Mouse (Mus musculus) layer of hippocampus, adult 11-12 months (tissue): ENCODE measurements around the gene Ankdd1a.
A peak's percentile ranks its signal among the peaks of the same experiment; 100 is the strongest.

Source experiments
- DNase-seq: peaks from one replicate; pipeline ENCODE4 v3.0.0; 2022; ENCODE audit warnings: low spot score

Ankdd1a gene

GRCm38 (mm10) chr9:65519807-65520504, at the start of gene Ankdd1a:
TSS of gene Ankdd1a (minus strand) at chr9:65520193.
- peak; percentile 63 for DNase-seq

DNA sequence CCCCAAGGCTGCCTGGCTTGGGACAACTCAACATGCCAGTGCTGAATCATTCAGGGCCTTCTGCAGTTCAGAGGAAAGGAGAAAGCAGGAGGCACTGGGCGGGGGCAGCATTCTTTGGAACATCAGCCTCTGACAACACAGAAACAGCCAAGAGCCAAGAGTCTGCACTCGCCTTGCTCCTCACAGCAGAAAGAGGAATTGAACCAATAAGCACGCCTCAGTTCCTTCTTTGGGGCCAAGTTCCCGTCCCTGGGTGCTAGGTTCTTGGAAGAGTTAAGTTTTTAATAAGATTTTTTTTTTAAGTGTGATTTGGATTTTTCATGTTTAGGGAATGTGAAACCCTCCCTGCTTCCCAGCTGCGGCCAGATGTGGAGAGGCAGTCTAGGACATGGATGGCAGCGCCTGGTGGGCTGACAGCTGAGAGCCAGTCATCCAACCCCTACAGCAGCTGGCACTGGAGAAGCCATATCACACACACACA, 49.5 kb upstream of the Ankdd1a start:
- DNase-seq = no peak

GRCm38 (mm10) chr9:65568787-65569186, 48.8 kb upstream of the Ankdd1a start:
- no peak for DNase-seq

DNA sequence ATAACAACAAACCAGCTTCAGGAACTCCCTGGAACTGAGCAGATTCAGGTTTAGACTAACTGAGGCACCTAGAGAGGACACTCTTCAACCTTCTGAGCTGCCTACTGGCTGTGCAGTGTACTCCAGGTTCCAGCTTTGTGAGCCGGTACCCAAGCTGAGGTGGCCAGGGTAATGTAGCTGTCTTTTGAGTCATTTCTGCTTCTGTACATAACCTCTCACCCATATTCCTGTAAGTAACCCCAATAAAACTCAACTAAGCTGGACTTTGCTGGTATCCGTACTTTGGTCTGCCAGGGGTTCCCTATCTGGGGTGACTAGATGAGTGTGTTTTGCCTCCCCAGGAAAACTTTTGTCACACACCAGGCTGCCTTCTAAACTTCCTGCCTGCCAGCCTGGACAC, 44.7 kb upstream of the Ankdd1a start:
- DNase-seq = no peak

GRCm38 (mm10) chr9:65563073-65563472, 43.1 kb upstream of the Ankdd1a start:
- no peak for DNase-seq

DNA sequence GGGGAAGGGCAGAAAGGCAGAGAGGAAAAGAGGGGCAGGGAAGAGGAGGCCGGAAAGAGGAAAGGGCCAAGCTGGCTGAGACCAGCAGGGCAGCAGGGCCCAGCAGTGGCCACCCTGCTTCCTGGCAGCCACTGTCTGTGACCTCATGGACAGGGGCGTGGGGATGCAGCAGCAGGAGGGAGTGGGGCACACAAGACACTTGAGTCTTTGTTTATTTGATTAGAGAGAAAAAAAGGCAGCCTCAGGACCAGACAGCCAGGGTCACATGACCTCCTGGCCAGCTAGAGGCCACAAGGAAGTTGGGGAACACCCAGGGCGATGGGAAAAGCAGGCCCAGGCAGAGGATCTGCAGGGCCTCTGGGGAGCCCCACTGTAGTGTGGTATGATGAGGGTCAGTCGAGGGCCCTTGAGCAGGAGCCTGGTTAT, 42.1 kb upstream of the Ankdd1a start:
- DNase-seq = peak; percentile 75

GRCm38 (mm10) chr9:65561016-65561415, 41.0 kb upstream of the Ankdd1a start:
- DNase-seq = peak; percentile 53

DNA sequence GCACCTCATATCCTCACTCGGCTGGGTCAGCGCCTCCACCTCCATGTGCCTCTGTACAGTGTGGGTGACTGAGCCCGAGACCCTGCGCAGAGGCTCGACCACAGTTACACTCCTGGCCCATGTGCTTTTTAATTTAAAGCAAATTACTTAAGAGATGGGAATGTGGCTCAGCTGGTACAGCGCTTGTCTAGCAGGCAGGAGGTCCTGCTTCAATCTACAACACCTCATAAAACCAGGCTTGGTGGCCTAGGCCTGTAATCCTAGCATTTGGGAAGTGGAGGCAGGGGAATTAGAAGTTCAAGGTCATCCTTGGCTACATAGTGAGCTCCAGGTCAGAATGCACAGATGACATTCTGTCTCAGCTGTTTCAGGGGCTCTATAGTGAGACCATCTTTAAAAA, 38.8 kb upstream of the Ankdd1a start:
- no peak for DNase-seq

- no peak for DNase-seq
These were observed 37.0 kb upstream of the Ankdd1a start for GRCm38 (mm10) chr9:65556979-65557378.

- DNase-seq = no peak
These were observed 36.4 kb upstream of the Ankdd1a start for GRCm38 (mm10) chr9:65556349-65556748.

DNA sequence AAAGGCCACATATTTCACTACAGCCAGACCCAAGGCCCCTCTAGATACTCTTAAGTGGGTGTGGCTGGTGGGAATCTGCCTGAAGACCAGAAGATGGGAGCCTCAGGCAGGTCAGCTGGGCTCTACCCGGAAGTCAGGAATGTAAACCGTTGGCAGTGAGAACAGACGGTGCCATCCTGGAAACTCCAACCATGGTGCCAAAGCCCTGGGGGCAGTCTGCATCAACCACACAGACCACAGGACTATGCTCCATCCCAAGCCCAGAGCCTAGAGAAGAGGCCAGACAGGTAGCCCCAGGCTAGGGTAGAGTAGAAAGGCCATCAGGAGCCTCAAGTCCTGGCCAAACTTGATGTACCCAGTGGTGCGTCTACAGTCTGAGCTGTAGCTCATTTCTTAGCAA, 35.6 kb upstream of the Ankdd1a start:
- DNase-seq = no peak

DNA sequence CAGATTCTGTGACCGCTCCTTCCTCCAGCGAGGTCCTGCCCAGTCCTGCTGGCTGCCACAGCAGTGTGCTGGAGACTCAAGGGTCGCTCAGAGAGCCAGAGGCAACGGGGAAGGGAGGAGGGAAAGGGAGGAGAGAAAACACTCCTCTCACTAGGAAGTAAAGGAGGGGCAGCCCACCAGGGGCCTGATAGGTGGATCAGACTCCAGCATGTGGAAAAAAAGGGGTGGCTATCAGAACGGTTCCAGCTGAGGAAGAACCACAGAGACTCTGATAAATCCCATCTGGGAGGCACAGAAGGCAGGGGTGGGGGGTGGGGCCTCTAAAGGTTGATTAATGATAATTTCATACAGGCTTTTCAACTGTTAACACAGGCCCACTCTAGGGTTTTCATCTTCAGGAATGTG, 35.0 kb upstream of the Ankdd1a start:
- DNase-seq = no peak

GRCm38 (mm10) chr9:65552711-65553110, 32.7 kb upstream of the Ankdd1a start:
- no peak for DNase-seq

GRCm38 (mm10) chr9:65552141-65552540, 32.1 kb upstream of the Ankdd1a start:
- no peak for DNase-seq

DNA sequence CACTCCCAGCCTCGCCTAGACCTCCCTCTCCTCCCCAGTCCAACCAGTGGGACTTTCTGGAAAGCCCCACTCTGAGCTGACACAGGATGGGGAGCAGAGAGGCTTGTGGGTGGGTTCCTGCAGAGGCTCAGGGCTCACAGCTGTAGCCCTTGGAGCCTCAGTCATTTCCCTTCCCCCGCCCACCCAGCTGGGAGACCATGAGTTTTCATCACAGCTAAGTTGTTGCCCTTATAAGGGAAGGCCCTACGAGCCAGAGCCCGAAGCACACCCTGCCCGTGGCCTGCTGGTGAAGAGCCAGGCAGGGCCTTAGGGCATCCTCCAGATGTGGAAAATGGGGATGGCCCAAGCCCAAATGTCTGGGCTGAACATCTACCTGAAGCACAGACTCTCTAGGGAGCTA, 31.0 kb upstream of the Ankdd1a start:
- DNase-seq = no peak

GRCm38 (mm10) chr9:65550079-65550831, 30.3 kb upstream of the Ankdd1a start:
- no peak for DNase-seq

- no peak for DNase-seq
These were observed 29.6 kb upstream of the Ankdd1a start for GRCm38 (mm10) chr9:65549643-65550042.

DNA sequence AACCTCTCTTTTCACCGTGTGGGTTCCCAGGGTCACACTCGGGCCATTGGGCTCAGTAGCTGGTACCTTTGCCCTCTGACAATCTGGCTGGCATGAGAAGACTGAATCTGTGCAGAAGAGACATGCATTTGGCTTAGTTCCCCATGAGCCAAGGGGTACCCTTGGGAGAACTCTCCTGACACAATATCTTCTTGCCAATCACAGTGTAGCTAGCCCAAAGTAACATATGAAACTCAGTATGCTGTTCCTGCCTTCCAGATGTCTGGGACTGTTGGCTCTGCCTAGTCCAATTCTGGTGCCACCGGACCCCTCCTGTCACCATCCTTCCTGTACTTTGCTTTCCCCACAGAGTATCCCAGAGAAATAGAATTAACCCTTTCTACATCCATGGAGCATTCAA, 29.1 kb upstream of the Ankdd1a start:
- DNase-seq = no peak

DNA sequence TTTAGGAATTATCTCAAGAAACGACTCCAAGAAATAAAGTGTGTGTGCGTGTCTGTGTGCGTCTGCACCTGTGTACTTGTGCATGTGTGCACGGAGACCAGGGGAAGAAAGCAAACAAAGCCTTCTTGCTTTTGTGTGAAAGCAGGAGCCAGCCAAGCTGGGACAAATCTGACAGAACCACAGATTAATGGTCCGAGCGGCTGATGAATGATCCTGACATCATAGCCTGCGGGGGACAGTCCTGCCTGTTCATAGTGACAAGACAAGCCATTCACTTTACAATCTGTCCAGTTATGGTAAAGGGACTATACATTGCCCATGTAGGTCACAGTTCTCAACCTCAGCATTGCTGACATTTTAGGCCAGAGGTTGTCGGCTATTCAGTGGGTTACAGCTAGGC, 28.3 kb upstream of the Ankdd1a start:
- no peak for DNase-seq

DNA sequence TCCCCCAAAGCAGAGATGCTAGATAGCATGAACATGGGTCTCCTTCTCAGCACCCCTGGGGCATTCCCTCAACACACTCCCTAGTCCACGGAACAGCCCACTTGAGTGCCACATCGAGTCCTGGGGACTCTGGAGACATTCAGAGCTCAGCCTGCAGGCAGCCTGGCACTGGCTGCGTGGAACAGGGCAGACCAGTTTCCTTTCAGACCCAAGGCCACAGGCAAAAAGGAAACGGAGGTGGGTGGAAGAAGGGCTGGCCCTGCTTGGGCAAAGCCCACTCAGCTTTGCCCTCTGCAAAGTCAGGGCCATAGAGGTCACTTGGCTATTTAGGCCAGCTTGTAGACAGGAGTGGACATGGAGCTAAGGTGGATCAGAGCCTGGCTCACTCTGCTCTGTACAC, 27.9 kb upstream of the Ankdd1a start:
- DNase-seq = no peak

DNA sequence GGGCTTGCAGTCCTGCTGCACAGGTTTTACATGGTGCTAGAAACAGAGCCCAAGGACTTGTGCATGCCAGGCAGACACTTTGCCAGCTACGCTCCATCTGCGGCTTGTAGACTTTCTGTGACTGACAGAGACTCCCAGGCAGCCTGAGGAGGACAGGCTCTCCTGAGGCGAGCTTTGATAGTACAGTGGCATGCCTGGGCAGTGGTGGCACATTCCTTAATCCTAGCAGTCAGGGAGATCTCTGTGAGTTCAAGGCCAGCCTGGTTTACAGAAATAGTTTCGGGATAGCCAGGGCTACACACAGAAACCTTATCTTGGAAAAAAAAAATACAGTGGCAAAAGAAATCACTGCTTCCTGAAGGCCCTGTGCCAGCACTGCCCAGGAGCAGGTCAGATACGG, 27.1 kb upstream of the Ankdd1a start:
- no peak for DNase-seq

DNA sequence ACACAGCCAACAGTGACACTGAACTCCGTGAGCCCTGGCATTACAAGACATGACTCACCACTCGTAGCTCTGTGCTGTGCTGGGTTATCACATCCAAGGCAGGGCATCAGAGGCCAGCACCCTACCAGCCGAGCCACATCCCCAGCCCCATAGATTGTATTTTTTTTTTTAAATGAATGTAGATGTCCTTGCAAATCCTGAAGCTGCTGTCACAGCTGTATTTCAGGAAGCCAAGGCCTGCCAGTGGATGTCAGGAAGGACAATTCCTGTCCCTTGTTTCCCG, 26.4 kb upstream of the Ankdd1a start:
- no peak for DNase-seq

DNA sequence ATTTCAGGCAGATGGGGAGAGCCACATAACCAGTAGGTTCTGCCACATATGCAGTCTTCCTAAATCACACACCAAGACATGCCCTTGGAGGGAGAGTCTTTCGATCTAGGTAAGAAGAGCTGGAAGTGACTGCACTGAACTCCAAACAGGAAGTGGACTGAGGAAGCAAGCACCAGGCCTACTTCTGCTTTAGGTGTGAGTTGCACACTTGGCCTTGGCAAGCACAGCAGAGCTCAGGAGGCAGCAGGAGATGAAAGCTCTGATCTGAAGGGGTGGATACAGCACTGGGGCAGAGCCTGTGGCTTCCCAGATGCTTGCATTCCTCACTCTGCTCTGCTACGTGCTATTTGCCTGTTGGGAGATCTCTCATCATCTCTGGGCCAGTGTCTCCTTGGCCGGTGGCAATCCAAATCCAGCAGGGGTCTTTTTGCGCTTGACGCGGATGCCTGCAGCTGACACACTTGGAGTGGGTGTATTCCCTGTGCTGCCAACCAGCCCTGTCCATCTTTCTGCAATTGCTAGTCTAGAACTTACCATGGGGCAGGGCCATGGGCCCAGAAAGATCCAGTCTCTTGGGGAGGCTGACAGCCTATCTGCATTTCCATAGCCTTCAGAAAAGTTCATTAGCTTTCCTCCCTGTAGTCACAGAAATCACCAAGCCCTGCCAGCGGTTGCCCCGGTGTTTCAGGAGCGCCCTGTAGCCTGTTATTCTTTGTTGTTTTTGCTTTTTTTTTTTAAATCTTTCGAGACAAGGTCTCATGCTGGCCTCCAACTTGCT, 25.8 kb upstream of the Ankdd1a start:
- DNase-seq = no peak
